Mouse (Mus musculus) bone marrow macrophage, adult 2 months (primary cell): ENCODE data around the gene Bcl7c.

Experiments
- CTCF ChIP-seq: IDR thresholded peaks from 2 replicates; pipeline ENCODE4 v1.5.1; 2012; ENCODE audit warnings: low read depth, mild to moderate bottlenecking, low read length, moderate library complexity
- POLR2A ChIP-seq: IDR thresholded peaks from 2 replicates; pipeline ENCODE4 v1.6.1; 2012; ENCODE audit warnings: mild to moderate bottlenecking, low read depth, low read length, borderline replicate concordance

GRCm38 (mm10) chr7:127752069-127752468 is 43.3 kb upstream of the Bcl7c start:
- TF ChIP-seq CTCF (no peak), POLR2A (no peak)
